Mouse (Mus musculus) ovary, postnatal 14 days (tissue): ENCODE data around the gene Mfsd4b3.
"Not testable (repeated sequence)": the region's sequence is repeated elsewhere in the genome, so short reads cannot be mapped to it uniquely, and the experiment has no call there.

ENCODE experiments used
- DNase-seq: peaks from one replicate; pipeline ENCODE4 v3.0.0; 2022; ENCODE audit warnings: low spot score

Gene Mfsd4b3

GRCm38 (mm10) chr10:39959761-39960440, at the start of gene Mfsd4b3:
Mfsd4b3 (minus strand) TSS chr10:39960153.
- DNase-seq: peak; percentile 83

- no peak for DNase-seq
Observed at GRCm38 (mm10) chr10:40009591-40009990, 49.6 kb upstream of the Mfsd4b3 start.

GRCm38 (mm10) chr10:40008847-40009246, 48.9 kb upstream of the Mfsd4b3 start:
- not testable (repeated sequence) for DNase-seq

GRCm38 (mm10) chr10:40007953-40008352, 48.0 kb upstream of the Mfsd4b3 start:
- no peak for DNase-seq

- DNase-seq: no peak
Observed at GRCm38 (mm10) chr10:40006963-40007362, 47.0 kb upstream of the Mfsd4b3 start.

- no peak for DNase-seq
Observed at GRCm38 (mm10) chr10:40000746-40001145, 40.8 kb upstream of the Mfsd4b3 start.

GRCm38 (mm10) chr10:39991155-39991554, 31.2 kb upstream of the Mfsd4b3 start:
- no peak for DNase-seq

GRCm38 (mm10) chr10:39986466-39986865, 26.5 kb upstream of the Mfsd4b3 start, which contains the start of gene Mfsd4b5:
Mfsd4b5 (minus strand) TSS chr10:39986646.
- DNase-seq: no peak

GRCm38 (mm10) chr10:39982604-39983003, 22.7 kb upstream of the Mfsd4b3 start:
- no peak for DNase-seq

- no peak for DNase-seq
Observed at GRCm38 (mm10) chr10:39978231-39978630, 18.3 kb upstream of the Mfsd4b3 start.

- DNase-seq: no peak
Observed at GRCm38 (mm10) chr10:39977346-39977745, 17.4 kb upstream of the Mfsd4b3 start.

- DNase-seq: no peak
Observed at GRCm38 (mm10) chr10:39975771-39976170, 15.8 kb upstream of the Mfsd4b3 start.

- no peak for DNase-seq
Observed at GRCm38 (mm10) chr10:39974982-39975381, 15.0 kb upstream of the Mfsd4b3 start.

GRCm38 (mm10) chr10:39967512-39967911, 7.6 kb upstream of the Mfsd4b3 start:
- DNase-seq: peak; percentile 18

GRCm38 (mm10) chr10:39961906-39962305, 2.0 kb upstream of the Mfsd4b3 start:
- DNase-seq: no peak

- DNase-seq: no peak
Observed at GRCm38 (mm10) chr10:39960441-39960822, 479 bp upstream of the Mfsd4b3 start.

- DNase-seq: no peak
Observed at GRCm38 (mm10) chr10:39958266-39958665, 1.7 kb downstream of the Mfsd4b3 start.

GRCm38 (mm10) chr10:39956340-39956878, 3.5 kb downstream of the Mfsd4b3 start:
- DNase-seq: no peak

- no peak for DNase-seq
Observed at GRCm38 (mm10) chr10:39955163-39955562, 4.8 kb downstream of the Mfsd4b3 start.

GRCm38 (mm10) chr10:39949377-39949954, 10.5 kb downstream of the Mfsd4b3 start:
- no peak for DNase-seq

GRCm38 (mm10) chr10:39947195-39947594, 12.8 kb downstream of the Mfsd4b3 start:
- not testable (repeated sequence) for DNase-seq

GRCm38 (mm10) chr10:39936553-39936952, 23.4 kb downstream of the Mfsd4b3 start:
- no peak for DNase-seq

- peak; percentile 7 for DNase-seq
Observed at GRCm38 (mm10) chr10:39926616-39927139, 33.3 kb downstream of the Mfsd4b3 start, which contains the start of gene Mfsd4b2. Mfsd4b2 (minus strand) TSS chr10:39926923.
